Mouse (Mus musculus) layer of hippocampus, adult 2 months (tissue): Measurements from ENCODE around the gene Mier1. TPM values are rescaled to one million over a fixed set of nuclear protein-coding genes. Genes with fewer than 3 reads are reported as not detected.

ENCODE experiments used
- DNase-seq, 2 experiments: peaks; one replicate each; pipeline ENCODE4 v3.0.0; 2022; ENCODE audit warnings: low spot score in 2 of 2
- H3K27ac ChIP-seq: fragments of 200-600 bp; 2 replicates; pipeline ENCODE4 v1.8.1; 2022
- H3K4me3 ChIP-seq: fragments of 200-600 bp; 2 replicates; pipeline ENCODE4 v1.8.1; 2022; ENCODE audit warnings: mild to moderate bottlenecking
- CTCF ChIP-seq: fragments of 200-600 bp; conservative IDR thresholded peaks from 2 replicates; pipeline ENCODE4 v1.8.1; 2022; ENCODE audit warnings: antibody characterized with exemption, mild to moderate bottlenecking, moderate library complexity
- long read RNA-seq, 2 experiments: library from polyadenylated mRNA; stranded (forward); transcript quantifications; one replicate each; pipeline ENCODE4 v2.0.0; 2021; ENCODE audit warnings: borderline mapping rate in 2 of 2
- total RNA-seq, 2 experiments: library from RNA; stranded (reverse); gene quantifications; 2 replicates each; pipeline ENCODE4 v1.2.3; 2021

The Mier1 gene
- 10 to 100 TPM; 51.5 to 55.3 TPM for total RNA-seq
- long read RNA-seq, experiment 1, full-length matches to known transcripts: 5 of 9 reads
- long read RNA-seq, experiment 1, partial matches to known transcripts: 0 of 9 reads
- long read RNA-seq, experiment 1, other reads (novel, unspliced or antisense): 4 of 9 reads
- long read RNA-seq, experiment 2, partial matches to known transcripts: 1 of 4 reads
- long read RNA-seq, experiment 2, other reads (novel, unspliced or antisense): 3 of 4 reads

- peak; percentile 90 to 96 for DNase-seq
- peak within 1 kb of the TSS; percentile 99 for H3K27ac ChIP-seq
- H3K4me3 ChIP-seq: peak within 1 kb of the TSS; percentile 77
- no peak for TF ChIP-seq CTCF
These were observed at the start of gene Mier1, which contains the start of gene Wdr78 for GRCm38 (mm10) chr4:103114184-103115111. Gene Mier1 (plus strand): TSS chr4:103114390. Gene Wdr78 (minus strand): TSS chr4:103114555.

- Histone ChIP-seq H3K27ac (no peak overlapping the region), H3K4me3 (no peak overlapping the region)
- no peak for TF ChIP-seq CTCF
- DNase-seq: no peak
These were observed 49.8 kb upstream of the Mier1 start for GRCm38 (mm10) chr4:103064421-103064820.

DNA sequence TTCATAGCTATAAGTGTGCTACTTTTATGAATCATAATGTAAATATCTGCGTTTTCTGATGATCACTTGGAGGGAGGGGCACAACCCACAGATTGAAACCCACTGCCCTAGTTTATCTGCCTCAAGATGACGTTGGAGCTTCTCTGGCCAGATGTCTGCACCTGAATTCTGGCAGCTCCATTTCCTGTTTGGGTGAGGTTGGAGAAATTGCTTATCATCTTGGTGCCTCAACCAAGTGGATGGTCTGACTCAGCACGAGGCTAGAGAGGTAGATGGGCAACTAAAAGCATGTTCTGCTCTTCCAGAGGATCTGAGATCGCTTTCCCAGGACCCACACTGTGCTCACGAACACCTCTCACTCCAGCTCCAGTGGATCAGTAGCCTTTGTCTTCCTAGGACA lies 49.2 kb upstream of the Mier1 start:
- TF ChIP-seq CTCF: no peak
- H3K27ac ChIP-seq: no peak overlapping the region
- no peak for DNase-seq
- H3K4me3 ChIP-seq: no peak overlapping the region

GRCm38 (mm10) chr4:103067906-103068655 lies 46.1 kb upstream of the Mier1 start:
- DNase-seq: no peak
- Histone ChIP-seq H3K4me3 (no peak overlapping the region), H3K27ac (no peak overlapping the region)
- TF ChIP-seq CTCF: no peak

- no peak for DNase-seq
- Histone ChIP-seq H3K4me3 (no peak overlapping the region), H3K27ac (no peak overlapping the region)
- TF ChIP-seq CTCF: no peak
These were observed 43.6 kb upstream of the Mier1 start for GRCm38 (mm10) chr4:103070631-103071030.

GRCm38 (mm10) chr4:103085237-103085636 lies 29.0 kb upstream of the Mier1 start:
- DNase-seq: no peak
- Histone ChIP-seq H3K27ac (no peak overlapping the region), H3K4me3 (no peak overlapping the region)
- TF ChIP-seq CTCF: peak; percentile 51

- no peak for DNase-seq
- TF ChIP-seq CTCF: no peak
- H3K27ac ChIP-seq: no peak overlapping the region
- no peak overlapping the region for H3K4me3 ChIP-seq
These were observed 18.3 kb upstream of the Mier1 start for GRCm38 (mm10) chr4:103095921-103096320.

GRCm38 (mm10) chr4:103098532-103098931 lies 15.7 kb upstream of the Mier1 start:
- TF ChIP-seq CTCF: no peak
- Histone ChIP-seq H3K27ac (no peak overlapping the region), H3K4me3 (no peak overlapping the region)
- no peak for DNase-seq

- peak overlapping the region; percentile 77; the same call in 1 of the 2 replicates for H3K4me3 ChIP-seq
- TF ChIP-seq CTCF: no peak
- 0 out of 2 replicates have a peak overlapping the region, but pooled peaks have one; percentile 99 for H3K27ac ChIP-seq
- DNase-seq: no peak
These were observed 1.5 kb upstream of the Mier1 start for GRCm38 (mm10) chr4:103112651-103113050.

DNA sequence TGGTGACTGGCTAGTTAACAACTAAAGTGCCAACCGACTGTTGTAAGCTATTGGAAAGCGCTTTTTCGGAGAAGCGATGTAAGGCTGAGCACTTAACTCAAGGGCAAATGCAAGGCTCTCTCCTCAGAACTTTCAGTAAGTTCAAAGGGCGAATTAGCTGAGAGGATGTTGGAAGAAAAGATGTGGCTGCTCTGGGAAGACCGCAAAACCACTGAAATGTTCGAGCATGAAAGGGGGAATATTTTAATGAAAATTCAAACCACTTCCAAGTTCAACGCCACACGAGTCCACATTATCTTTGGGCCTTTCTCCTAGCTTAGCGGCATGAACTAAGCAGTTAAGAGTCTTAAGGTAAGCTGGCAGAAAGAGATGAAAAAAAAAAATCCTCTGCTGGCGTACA lies 788 bp upstream of the Mier1 start:
- Histone ChIP-seq H3K27ac (peak overlapping the region; percentile 99), H3K4me3 (peak overlapping the region; percentile 77)
- DNase-seq: no peak
- no peak for TF ChIP-seq CTCF

GRCm38 (mm10) chr4:103118888-103119228 lies 4.7 kb downstream of the Mier1 start:
- H3K27ac ChIP-seq: peak overlapping the region; percentile 84

GRCm38 (mm10) chr4:103119229-103120027 lies 5.2 kb downstream of the Mier1 start:
- Histone ChIP-seq H3K4me3 (peak overlapping the region; percentile 67), H3K27ac (peak overlapping the region; percentile 91)
- TF ChIP-seq CTCF: no peak; the same call in 1 of the 2 replicates
- DNase-seq: peak; percentile 55 to 77

More at GRCm38 (mm10) chr4:103118888-103119228, 4.7 kb downstream of the Mier1 start:
- no peak for DNase-seq
- TF ChIP-seq CTCF: no peak
- peak overlapping the region; percentile 67 for H3K4me3 ChIP-seq
